Mouse (Mus musculus): Measurements from ENCODE around the gene Gm13695.
"Not testable (repeated sequence)": the region's sequence is repeated elsewhere in the genome, so short reads cannot be mapped to it uniquely, and the experiment has no call there.

The Gm13695 gene

DNA sequence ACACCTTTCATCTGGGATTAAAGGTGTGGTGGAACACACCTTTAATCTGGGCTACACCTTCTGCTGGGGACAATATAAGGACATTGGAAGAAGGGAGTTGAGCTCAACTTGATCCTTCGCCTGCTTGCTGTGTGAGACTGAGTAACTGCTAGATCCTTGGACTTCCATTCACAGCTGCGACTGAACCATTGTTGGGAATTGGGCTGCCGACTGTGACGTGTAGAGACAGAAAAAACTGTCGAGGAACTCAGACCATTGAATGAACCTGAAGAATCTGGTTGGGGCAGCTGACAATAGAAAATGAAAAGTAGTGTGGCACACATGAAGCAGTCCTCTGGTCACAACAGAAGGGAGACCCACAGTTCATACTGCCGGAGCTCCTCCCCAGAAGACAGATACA lies at the start of gene Gm13695:
Gene Gm13695 (plus strand): TSS at position 301 of the 400 bp plus-strand sequence.
- DNase-seq (ENCODE audit: low spot score in 2 of 2) = not testable (repeated sequence)

DNA sequence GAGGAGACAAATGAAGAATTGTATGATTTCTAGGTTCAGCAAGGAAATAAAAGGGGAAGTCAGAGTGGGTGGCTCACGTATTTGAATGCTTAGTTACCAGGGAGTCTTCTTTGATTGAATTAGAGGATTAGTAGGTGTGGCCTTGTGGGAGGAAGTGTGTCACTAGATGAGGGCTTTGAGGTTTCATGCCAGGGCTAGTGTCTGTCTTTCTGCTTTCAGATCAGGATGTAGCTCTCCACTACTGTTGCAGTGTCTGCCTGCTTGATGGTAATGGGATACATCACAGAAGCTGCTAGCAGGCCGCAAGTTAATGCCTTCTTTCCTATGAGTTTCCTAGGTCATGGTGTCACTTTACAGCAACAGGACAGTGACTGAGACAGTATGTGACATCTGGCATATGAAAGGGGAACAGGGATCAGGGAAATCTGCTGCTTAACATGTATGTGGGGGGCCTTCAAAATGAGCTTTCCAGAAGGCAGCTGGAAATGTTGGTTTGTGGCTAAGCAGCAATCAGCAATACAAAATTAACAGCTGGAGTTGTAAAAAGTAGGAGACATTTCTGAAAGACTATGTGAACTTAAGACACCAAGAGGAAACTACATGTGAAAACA lies 37.5 kb upstream of the Gm13695 start:
- DNase-seq (ENCODE audit: low spot score in 2 of 2) = no peak

DNA sequence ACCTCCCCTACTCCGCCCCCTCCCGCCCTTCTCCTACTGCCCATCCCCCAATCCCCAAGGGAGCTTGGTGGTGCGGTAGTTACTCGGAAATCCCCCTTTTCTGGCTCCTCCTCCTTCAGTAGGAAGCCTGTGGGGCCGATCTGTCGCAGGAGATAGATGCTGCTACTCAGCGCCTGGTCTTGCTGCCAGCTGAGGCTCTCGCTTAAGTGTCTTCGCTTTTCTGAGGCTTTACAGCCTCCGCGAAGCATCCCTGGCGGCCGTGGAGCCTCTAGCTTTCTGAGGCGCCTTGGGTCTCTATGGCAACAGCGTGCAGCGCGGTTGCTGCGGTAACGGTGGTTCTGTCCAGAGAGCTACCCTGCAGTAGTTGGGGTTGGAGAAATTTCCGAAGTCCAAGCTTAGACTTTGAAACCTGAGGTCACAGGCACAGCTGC lies 26.2 kb upstream of the Gm13695 start, which contains the start of gene Zswim2:
Gene Zswim2 (minus strand): TSS at position 298 of the 431 bp plus-strand sequence.
- DNase-seq (ENCODE audit: low spot score in 2 of 2) = peak; percentile 46 to 66

- DNase-seq (ENCODE audit: low spot score in 2 of 2) = no peak
These were observed 25.7 kb upstream of the Gm13695 start for GRCm38 (mm10) chr2:83941378-83941777.

DNA sequence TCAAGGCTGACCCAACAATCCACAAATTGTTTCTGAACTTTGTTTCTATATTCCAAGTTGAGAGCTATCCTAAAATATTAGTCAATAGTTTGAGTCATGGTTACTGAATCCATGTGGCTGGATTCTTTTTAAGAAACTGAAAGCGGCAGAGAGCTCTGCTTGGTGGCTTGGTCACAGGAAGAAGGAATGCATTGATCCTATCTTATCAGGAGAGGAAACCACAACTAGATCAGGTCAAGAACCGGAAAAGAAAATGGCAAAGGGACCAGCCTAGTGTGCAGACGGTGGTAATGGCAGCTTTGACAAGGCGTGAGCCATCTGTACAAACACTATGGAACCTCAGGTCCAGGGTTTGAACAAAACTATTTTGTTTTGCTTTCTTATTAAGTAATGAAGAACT lies 25.3 kb upstream of the Gm13695 start:
- no peak for DNase-seq (ENCODE audit: low spot score in 2 of 2)

- DNase-seq (ENCODE audit: low spot score in 2 of 2) = not testable (repeated sequence)
These were observed 11.7 kb upstream of the Gm13695 start, which contains the start of gene Gm13698 for GRCm38 (mm10) chr2:83955393-83955792. TSS of gene Gm13698 (plus strand) at chr2:83955693.

DNA sequence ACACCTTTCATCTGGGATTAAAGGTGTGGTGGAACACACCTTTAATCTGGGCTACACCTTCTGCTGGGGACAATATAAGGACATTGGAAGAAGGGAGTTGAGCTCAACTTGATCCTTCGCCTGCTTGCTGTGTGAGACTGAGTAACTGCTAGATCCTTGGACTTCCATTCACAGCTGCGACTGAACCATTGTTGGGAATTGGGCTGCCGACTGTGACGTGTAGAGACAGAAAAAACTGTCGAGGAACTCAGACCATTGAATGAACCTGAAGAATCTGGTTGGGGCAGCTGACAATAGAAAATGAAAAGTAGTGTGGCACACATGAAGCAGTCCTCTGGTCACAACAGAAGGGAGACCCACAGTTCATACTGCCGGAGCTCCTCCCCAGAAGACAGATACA lies 5.9 kb upstream of the Gm13695 start, which contains the start of gene Gm13693:
Gene Gm13693 (plus strand): TSS at position 301 of the 400 bp plus-strand sequence.
- DNase-seq (ENCODE audit: low spot score in 2 of 2) = not testable (repeated sequence)

GRCm38 (mm10) chr2:83972823-83973222 lies 5.7 kb downstream of the Gm13695 start, which contains the start of gene Gm13696:
TSS of gene Gm13696 (plus strand) at chr2:83973123.
- DNase-seq (ENCODE audit: low spot score in 2 of 2) = not testable (repeated sequence)

GRCm38 (mm10) chr2:83978633-83979032 lies 11.5 kb downstream of the Gm13695 start, which contains the start of gene Gm13694:
TSS of gene Gm13694 (plus strand) at chr2:83978933.
- not testable (repeated sequence) for DNase-seq (ENCODE audit: low spot score in 2 of 2)

DNA sequence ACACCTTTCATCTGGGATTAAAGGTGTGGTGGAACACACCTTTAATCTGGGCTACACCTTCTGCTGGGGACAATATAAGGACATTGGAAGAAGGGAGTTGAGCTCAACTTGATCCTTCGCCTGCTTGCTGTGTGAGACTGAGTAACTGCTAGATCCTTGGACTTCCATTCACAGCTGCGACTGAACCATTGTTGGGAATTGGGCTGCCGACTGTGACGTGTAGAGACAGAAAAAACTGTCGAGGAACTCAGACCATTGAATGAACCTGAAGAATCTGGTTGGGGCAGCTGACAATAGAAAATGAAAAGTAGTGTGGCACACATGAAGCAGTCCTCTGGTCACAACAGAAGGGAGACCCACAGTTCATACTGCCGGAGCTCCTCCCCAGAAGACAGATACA lies 17.3 kb downstream of the Gm13695 start, which contains the start of gene Gm13697:
Gene Gm13697 (plus strand): TSS at position 301 of the 400 bp plus-strand sequence.
- DNase-seq (ENCODE audit: low spot score in 2 of 2) = not testable (repeated sequence)

DNA sequence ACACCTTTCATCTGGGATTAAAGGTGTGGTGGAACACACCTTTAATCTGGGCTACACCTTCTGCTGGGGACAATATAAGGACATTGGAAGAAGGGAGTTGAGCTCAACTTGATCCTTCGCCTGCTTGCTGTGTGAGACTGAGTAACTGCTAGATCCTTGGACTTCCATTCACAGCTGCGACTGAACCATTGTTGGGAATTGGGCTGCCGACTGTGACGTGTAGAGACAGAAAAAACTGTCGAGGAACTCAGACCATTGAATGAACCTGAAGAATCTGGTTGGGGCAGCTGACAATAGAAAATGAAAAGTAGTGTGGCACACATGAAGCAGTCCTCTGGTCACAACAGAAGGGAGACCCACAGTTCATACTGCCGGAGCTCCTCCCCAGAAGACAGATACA lies 23.1 kb downstream of the Gm13695 start, which contains the start of gene Gm13691:
Gene Gm13691 (plus strand): TSS at position 301 of the 400 bp plus-strand sequence.
- not testable (repeated sequence) for DNase-seq (ENCODE audit: low spot score in 2 of 2)

DNA sequence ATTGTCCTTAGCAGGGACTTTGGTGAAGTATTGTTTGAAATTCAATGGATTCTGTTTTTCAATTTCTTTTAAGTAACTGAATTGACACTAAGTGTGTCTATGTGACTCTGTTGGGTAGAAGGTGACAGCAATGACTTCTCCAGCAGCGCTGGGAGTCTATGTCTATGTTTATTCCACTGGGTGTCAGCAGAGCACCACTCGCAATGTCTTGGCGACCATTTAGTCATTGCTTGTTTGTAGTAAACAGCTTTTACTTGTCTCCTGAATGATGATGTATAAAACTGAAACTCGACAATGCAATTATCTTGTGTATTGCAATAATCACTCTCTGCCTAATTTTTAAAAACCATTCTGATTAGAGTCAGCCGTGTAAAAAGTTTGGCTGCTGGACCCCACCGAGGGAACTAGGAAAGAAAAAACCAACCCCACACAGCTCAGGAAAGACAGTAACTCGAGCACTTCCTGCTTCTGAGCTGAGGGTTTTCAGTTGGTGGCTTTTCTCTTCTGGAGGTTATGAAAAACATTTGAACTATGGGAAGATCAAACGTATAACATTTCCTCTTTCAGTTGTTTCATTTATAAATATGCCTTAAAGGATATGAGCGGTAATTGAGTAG lies 26.6 kb downstream of the Gm13695 start:
- not testable (repeated sequence) for DNase-seq (ENCODE audit: low spot score in 2 of 2)

DNA sequence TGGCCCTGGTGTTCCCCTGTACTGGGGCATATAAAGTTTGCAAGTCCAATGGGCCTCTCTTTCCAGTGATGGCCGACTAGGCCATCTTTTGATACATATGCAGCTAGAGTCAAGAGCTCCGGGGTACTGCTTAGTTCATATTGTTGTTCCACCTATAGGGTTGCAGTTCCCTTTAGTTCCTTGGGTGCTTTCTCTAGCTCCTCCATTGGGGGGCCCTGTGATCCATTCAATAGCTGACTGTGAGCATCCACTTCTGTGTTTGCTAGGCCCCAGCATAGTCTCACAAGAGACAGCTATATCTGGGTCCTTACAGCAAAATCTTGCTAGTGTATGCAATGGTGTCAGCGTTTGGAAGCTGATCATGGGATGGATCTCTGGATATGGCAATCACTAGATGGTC lies 27.4 kb downstream of the Gm13695 start:
- not testable (repeated sequence) for DNase-seq (ENCODE audit: low spot score in 2 of 2)

GRCm38 (mm10) chr2:84008913-84009312 lies 41.8 kb downstream of the Gm13695 start:
- no peak for DNase-seq (ENCODE audit: low spot score in 2 of 2)

DNA sequence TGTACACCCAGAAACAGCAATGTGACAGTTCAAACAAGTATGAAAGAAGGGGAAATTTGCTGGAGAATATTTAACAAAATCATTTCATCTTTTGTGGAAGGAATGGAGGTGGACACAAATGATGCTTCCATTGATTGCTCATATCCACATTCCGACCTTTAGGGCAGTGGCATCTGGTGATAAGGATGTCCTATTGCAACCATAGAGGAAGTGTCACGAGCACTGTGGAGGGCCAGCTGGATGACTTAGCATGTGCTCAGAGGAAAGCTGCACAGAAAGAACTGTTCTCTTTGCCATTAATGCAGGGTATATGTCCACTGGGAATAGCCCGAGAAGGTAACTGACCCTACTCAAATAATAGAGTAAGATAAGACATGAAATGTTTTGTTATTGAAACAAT lies 42.7 kb downstream of the Gm13695 start:
- no peak for DNase-seq (ENCODE audit: low spot score in 2 of 2)

- no peak for DNase-seq (ENCODE audit: low spot score in 2 of 2)
These were observed 47.5 kb downstream of the Gm13695 start for GRCm38 (mm10) chr2:84014572-84014971.

GRCm38 (mm10) chr2:84016291-84016690 lies 49.2 kb downstream of the Gm13695 start:
- DNase-seq (ENCODE audit: low spot score in 2 of 2) = not testable (repeated sequence)

- DNase-seq (ENCODE audit: low spot score in 2 of 2) = no peak
These were observed 51.2 kb downstream of the Gm13695 start for GRCm38 (mm10) chr2:84018330-84018729.

Data from cerebellum, postnatal 4 days (tissue).